Mouse (Mus musculus): ENCODE measurements around the gene Hddc3. TPM values are rescaled to one million over a fixed set of nuclear protein-coding genes. Genes with fewer than 3 reads are reported as not detected.

The Hddc3 gene
- polyA plus RNA-seq, 1 experiment = 83.3 TPM

DNA sequence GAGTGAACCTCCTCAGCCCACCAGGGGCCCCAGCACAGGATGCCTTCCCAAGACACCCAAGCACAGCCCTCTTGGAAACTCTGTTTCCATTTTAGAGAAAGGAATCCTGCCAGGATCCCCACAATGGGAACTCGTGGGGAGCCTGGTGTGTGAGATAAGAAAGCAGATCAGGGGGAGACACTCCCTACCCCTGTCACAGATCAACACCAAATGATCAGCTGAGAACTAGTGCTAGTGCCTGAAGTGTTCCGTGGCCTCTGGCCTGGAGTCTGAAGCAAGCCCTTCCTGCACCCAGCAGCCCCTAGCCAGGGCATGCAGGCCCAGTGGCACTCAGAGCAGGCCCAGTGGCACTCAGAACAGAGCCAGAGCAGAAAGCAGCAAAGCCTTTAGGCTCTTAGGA, 7.9 kb downstream of the Hddc3 start:
- Histone ChIP-seq H3K79me2 (ENCODE audit: control insufficient read depth, insufficient read depth) (no peaks in the 10 kb centered on the region), H3K36me3 (ENCODE audit: control insufficient read depth, insufficient read depth) (peaks cover 3% of the 10 kb centered on the region), H3K4me2 (ENCODE audit: low read depth) (no peak overlapping the region), H3K27me3 (ENCODE audit: control insufficient read depth, insufficient read depth, insufficient read length) (no peaks in the 10 kb centered on the region), H3ac (ENCODE audit: control insufficient read depth, insufficient read length) (no peak overlapping the region), H3K4me3 (no peak overlapping the region)
- no peak for TF ChIP-seq MAX (IDR thresholded peaks at IDR 0.05; ENCODE audit: low read depth)
- TF ChIP-seq REST (IDR thresholded peaks at IDR 0.05; ENCODE audit: insufficient read depth, insufficient read length) = no peak
- no peak for TF ChIP-seq MYOD1 (IDR thresholded peaks at IDR 0.05; ENCODE audit: control insufficient read depth in 1 of 3, insufficient read length in 2 of 3, low read depth in 2 of 3)
- TF ChIP-seq SRF (IDR thresholded peaks at IDR 0.05; ENCODE audit: control insufficient read depth, insufficient read length, low read depth) = no peak

DNA sequence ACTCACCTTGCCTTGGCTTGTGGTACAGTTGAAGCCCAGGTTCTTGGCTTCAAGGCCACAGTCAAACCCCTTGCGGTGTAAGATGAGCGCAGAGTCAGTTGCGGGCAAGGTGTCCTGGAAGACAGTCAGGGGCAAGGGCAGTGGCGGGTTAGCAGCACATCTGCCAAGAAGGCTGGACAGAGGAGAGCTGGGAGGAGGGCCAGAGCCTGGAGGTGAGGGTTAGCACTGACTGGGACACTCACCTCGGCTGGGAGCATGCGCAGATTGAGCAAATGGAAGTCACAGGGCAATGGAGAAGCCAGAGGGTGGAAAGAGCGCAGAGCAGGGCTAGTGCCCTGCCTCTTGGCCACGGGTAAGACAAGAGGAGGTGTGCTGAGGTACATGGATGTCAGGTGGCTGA, 10.0 kb downstream of the Hddc3 start:
- H3K36me3 ChIP-seq (ENCODE audit: control insufficient read depth, insufficient read depth) = peaks cover 3% of the 10 kb centered on the region

DNA sequence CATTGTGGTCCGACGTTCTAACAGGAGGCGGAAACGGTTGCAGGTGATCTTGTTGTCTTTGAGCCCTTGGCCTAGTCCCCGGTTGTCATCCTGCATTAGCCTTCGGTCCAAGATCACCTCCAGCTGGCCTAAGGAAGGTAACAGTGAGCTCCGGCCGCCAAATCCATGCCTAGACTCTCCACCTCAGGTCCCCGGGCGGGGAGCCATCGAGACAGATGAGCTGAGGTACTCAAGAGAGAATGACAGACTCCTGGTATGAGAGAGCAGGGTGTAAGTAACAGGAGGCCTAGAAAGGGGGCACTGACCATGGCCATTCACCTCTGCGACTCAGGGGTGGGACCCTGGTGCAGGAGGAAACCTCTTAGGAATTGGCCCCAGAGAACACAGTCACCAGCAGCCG, 13.4 kb downstream of the Hddc3 start:
- Histone ChIP-seq H3ac (ENCODE audit: control insufficient read depth, insufficient read length) (no peak overlapping the region), H3K79me2 (ENCODE audit: control insufficient read depth, insufficient read depth) (no peaks in the 10 kb centered on the region), H3K27me3 (ENCODE audit: control insufficient read depth, insufficient read depth, insufficient read length) (no peaks in the 10 kb centered on the region), H3K4me3 (no peak overlapping the region), H3K4me2 (ENCODE audit: low read depth) (no peak overlapping the region), H3K36me3 (ENCODE audit: control insufficient read depth, insufficient read depth) (no peaks in the 10 kb centered on the region)
- TF ChIP-seq CEBPB (IDR thresholded peaks at IDR 0.05; ENCODE audit: insufficient read depth, poor library complexity, severe bottlenecking) = no peak
- TF ChIP-seq TCF3 (IDR thresholded peaks at IDR 0.05; ENCODE audit: insufficient read length, low read depth) = no peak
- no peak for TF ChIP-seq REST (IDR thresholded peaks at IDR 0.05; ENCODE audit: insufficient read depth, insufficient read length)
- TF ChIP-seq MYOD1 (IDR thresholded peaks at IDR 0.05; ENCODE audit: control insufficient read depth in 1 of 3, insufficient read length in 2 of 3, low read depth in 2 of 3) = no peak
- TF ChIP-seq POLR2AphosphoS2 (IDR thresholded peaks at IDR 0.05; ENCODE audit: insufficient read length, low read depth) = no peak
- TF ChIP-seq MYOG (IDR thresholded peaks at IDR 0.05; ENCODE audit: control insufficient read depth in 1 of 3, insufficient read depth in 1 of 3, insufficient read length in 2 of 3, low read depth in 2 of 3) = no peak

More for the DNA sequence above, 10.0 kb downstream of the Hddc3 start:
- no peaks in the 10 kb centered on the region for H3K27me3 ChIP-seq (ENCODE audit: control insufficient read depth, insufficient read depth, insufficient read length)
- TF ChIP-seq POLR2AphosphoS2 (IDR thresholded peaks at IDR 0.05; ENCODE audit: insufficient read length, low read depth) = no peak
- no peak for TF ChIP-seq TCF3 (IDR thresholded peaks at IDR 0.05; ENCODE audit: insufficient read length, low read depth)
- TF ChIP-seq REST (IDR thresholded peaks at IDR 0.05; ENCODE audit: insufficient read depth, insufficient read length) = no peak
- TF ChIP-seq TCF12 (IDR thresholded peaks at IDR 0.05; ENCODE audit: insufficient read depth, poor library complexity, severe bottlenecking) = no peak
- no peak for TF ChIP-seq MYOG (IDR thresholded peaks at IDR 0.05; ENCODE audit: control insufficient read depth in 1 of 3, insufficient read depth in 1 of 3, insufficient read length in 2 of 3, low read depth in 2 of 3)
- TF ChIP-seq MYOD1 (IDR thresholded peaks at IDR 0.05; ENCODE audit: control insufficient read depth in 1 of 3, insufficient read length in 2 of 3, low read depth in 2 of 3) = no peak
- TF ChIP-seq MAX (IDR thresholded peaks at IDR 0.05; ENCODE audit: low read depth) = no peak
- TF ChIP-seq SRF (IDR thresholded peaks at IDR 0.05; ENCODE audit: control insufficient read depth, insufficient read length, low read depth) = no peak
- TF ChIP-seq CEBPB (IDR thresholded peaks at IDR 0.05; ENCODE audit: insufficient read depth, poor library complexity, severe bottlenecking) = no peak
- no peak for TF ChIP-seq E2F4 (IDR thresholded peaks at IDR 0.05; ENCODE audit: insufficient read depth)
- TF ChIP-seq POLR2A (IDR thresholded peaks at IDR 0.05; ENCODE audit: insufficient read length, low read depth) = no peak
- TF ChIP-seq USF1 (IDR thresholded peaks at IDR 0.05; ENCODE audit: low read depth) = no peak
- no peak overlapping the region for H3K4me3 ChIP-seq
- no peak overlapping the region for H3ac ChIP-seq (ENCODE audit: control insufficient read depth, insufficient read length)
- no peaks in the 10 kb centered on the region for H3K79me2 ChIP-seq (ENCODE audit: control insufficient read depth, insufficient read depth)
- H3K4me2 ChIP-seq (ENCODE audit: low read depth) = no peak overlapping the region

DNA sequence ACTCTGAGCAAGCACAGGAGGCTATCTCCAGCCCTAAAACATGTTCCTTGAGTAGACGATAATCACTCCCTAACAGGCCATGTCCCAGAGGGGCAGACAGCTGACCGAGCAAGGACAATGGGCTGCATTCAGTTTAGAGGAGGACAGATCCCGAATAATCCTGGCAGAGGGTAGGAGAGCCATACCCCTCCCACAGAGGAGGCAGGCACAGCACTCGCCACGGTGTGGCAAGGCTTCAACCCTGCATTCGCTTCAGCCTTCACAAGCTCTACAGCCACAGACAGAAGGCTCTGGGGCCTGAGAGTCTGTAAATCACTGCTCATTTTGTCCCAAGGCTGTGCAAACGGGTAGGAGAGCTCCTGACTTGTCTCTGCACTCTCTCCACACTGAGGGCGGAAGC, 14.3 kb downstream of the Hddc3 start:
- Histone ChIP-seq H3ac (ENCODE audit: control insufficient read depth, insufficient read length) (no peak overlapping the region), H3K27me3 (ENCODE audit: control insufficient read depth, insufficient read depth, insufficient read length) (no peaks in the 10 kb centered on the region), H3K4me2 (ENCODE audit: low read depth) (no peak overlapping the region), H3K36me3 (ENCODE audit: control insufficient read depth, insufficient read depth) (peaks cover 6% of the 10 kb centered on the region), H3K79me2 (ENCODE audit: control insufficient read depth, insufficient read depth) (no peaks in the 10 kb centered on the region), H3K4me3 (no peak overlapping the region)
- TF ChIP-seq E2F4 (IDR thresholded peaks at IDR 0.05; ENCODE audit: insufficient read depth) (no peak), SRF (IDR thresholded peaks at IDR 0.05; ENCODE audit: control insufficient read depth, insufficient read length, low read depth) (no peak), MYOD1 (IDR thresholded peaks at IDR 0.05; ENCODE audit: control insufficient read depth in 1 of 3, insufficient read length in 2 of 3, low read depth in 2 of 3) (no peak), REST (IDR thresholded peaks at IDR 0.05; ENCODE audit: insufficient read depth, insufficient read length) (no peak), MYOG (IDR thresholded peaks at IDR 0.05; ENCODE audit: control insufficient read depth in 1 of 3, insufficient read depth in 1 of 3, insufficient read length in 2 of 3, low read depth in 2 of 3) (no peak), USF1 (IDR thresholded peaks at IDR 0.05; ENCODE audit: low read depth) (no peak), TCF12 (IDR thresholded peaks at IDR 0.05; ENCODE audit: insufficient read depth, poor library complexity, severe bottlenecking) (no peak), CEBPB (IDR thresholded peaks at IDR 0.05; ENCODE audit: insufficient read depth, poor library complexity, severe bottlenecking) (no peak), POLR2AphosphoS2 (IDR thresholded peaks at IDR 0.05; ENCODE audit: insufficient read length, low read depth) (no peak), TCF3 (IDR thresholded peaks at IDR 0.05; ENCODE audit: insufficient read length, low read depth) (no peak), POLR2A (IDR thresholded peaks at IDR 0.05; ENCODE audit: insufficient read length, low read depth) (no peak), MAX (IDR thresholded peaks at IDR 0.05; ENCODE audit: low read depth) (no peak)

DNA sequence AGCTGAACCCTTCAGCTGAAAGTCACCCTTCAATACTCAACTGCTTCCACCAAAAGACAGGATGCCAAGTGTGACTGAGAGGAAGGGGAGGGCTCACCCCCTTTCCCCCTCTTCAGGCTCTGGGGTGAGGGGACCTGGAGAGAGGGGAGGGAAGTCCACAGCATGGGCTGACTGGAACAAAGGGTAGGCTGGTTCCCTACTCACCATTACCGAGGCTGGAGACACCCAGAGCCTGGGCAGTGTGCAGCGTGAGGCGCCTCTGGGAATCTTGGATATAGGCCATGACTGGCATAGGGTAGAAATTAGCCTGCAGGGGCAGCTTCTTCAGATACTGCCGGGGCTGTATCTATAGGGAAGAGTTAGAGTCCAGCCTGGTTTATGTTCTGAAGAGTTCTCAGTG, 15.1 kb downstream of the Hddc3 start:
- TF ChIP-seq POLR2AphosphoS2 (IDR thresholded peaks at IDR 0.05; ENCODE audit: insufficient read length, low read depth) (no peak), USF1 (IDR thresholded peaks at IDR 0.05; ENCODE audit: low read depth) (no peak), POLR2A (IDR thresholded peaks at IDR 0.05; ENCODE audit: insufficient read length, low read depth) (no peak)
- Histone ChIP-seq H3K27me3 (ENCODE audit: control insufficient read depth, insufficient read depth, insufficient read length) (no peaks in the 10 kb centered on the region), H3K36me3 (ENCODE audit: control insufficient read depth, insufficient read depth) (peaks cover 6% of the 10 kb centered on the region)

More for the DNA sequence above, 15.1 kb downstream of the Hddc3 start:
- Histone ChIP-seq H3ac (ENCODE audit: control insufficient read depth, insufficient read length) (no peak overlapping the region), H3K4me3 (no peak overlapping the region), H3K79me2 (ENCODE audit: control insufficient read depth, insufficient read depth) (no peaks in the 10 kb centered on the region), H3K4me2 (ENCODE audit: low read depth) (no peak overlapping the region)

All from myocyte (in vitro differentiated cells).